Mouse (Mus musculus): Measurements from ENCODE around the gene Atg14. TPM values are rescaled to one million over a fixed set of nuclear protein-coding genes. Genes with fewer than 3 reads are reported as not detected.
"Not testable (repeated sequence)": the region's sequence is repeated elsewhere in the genome, so short reads cannot be mapped to it uniquely, and the experiment has no call there.

Atg14 gene
- polyA plus RNA-seq, 1 experiment from 2014 or later: 21.7 TPM

DNA sequence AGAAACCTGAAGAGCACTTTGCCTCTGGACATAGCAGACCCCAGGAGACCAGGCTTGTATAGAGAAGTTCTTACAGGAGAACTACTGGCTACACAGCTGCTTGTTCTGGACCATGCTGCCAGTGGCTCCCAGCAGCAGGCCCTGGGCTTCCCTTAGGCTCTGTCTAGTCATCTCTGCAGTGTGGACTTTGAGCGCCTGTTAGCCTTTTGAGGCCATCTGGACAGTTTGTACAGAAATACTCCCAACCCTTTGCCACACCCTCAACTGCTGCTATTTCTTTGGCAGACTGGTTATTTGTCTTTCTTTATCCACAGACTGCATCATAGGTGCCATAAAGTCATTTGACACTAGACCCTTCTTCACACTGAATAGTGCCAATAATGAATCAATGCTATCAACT, 35.4 kb downstream of the Atg14 start:
- Histone ChIP-seq H3K4me1 (no peaks in the 10 kb centered on the region), H3K27me3 (replicated peaks) (no peaks in the 10 kb centered on the region), H3K4me2 (no peak overlapping the region), H3K27ac (no peak overlapping the region), H3K9me3 (no peaks in the 10 kb centered on the region), H3K4me3 (no peak overlapping the region), H3K9ac (no peak overlapping the region), H3K36me3 (replicated peaks) (peaks cover 9% of the 10 kb centered on the region; the same call in 1 of the 2 replicates)
- no peak for ATAC-seq (replicated peaks)
- 96% methylated on average over 1 of the region's 1 CpGs for WGBS

DNA sequence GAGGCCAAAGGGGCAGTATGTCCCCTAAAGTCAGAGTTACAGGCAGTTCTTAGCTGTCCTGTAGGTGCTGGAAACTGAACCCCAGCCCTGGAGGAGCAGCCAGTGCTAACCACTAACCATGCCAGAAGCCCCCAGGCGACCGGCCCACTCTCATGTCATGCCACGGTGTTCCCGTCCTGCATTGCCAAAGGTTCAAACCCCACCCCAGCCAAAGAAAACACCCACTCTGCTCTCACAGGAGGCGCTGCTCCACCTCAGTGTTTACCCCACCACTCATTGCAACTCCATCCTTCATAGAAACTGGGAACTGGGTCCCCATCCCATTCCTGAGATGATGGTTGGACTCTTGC, 36.3 kb downstream of the Atg14 start:
- ATAC-seq (replicated peaks): peak; percentile 31
- Histone ChIP-seq H3K4me1 (no peaks in the 10 kb centered on the region), H3K9ac (no peak overlapping the region), H3K36me3 (replicated peaks) (peaks cover 6% of the 10 kb centered on the region; the same call in 1 of the 2 replicates), H3K27ac (no peak overlapping the region), H3K27me3 (replicated peaks) (no peaks in the 10 kb centered on the region), H3K9me3 (no peaks in the 10 kb centered on the region), H3K4me2 (no peak overlapping the region), H3K4me3 (no peak overlapping the region)
- WGBS: 92% methylated on average over 5 of the region's 5 CpGs

DNA sequence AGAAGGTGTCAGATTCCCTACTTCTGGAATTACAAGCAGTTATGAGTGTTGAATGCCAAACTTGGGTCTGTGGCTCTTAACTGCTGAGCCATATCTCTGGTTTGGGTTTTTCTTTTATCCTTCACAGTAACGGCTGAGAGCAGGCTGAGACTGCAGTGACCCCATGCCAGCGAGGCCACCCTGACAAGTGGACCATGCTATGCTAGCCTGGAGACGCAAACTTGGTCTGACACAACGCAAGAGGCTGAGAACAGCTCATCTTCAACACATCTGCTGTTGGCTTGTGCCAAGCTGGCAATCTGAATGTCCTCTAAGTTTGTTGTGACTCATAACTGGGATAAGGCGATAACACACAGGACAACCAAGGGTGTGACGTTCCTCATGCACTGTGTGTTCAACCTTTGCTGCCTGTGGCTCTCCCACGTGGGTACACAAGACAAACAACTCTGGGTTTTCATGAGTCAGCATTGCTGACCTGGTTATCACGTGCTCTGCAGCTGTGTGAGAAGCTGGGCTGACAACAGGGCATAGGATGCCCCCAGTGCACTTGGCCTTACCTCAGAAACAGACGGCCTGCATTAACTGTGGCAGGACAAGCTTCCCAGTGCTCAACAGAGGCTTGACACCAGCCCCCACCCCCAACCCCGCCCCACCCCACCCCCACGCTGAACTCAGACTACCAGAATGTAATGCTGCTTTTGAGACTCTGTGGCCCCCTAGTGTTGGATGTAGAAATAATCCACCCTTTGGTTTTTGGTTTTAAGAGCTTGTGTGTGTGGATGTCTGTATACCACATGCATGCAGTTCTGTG, 36.9 kb downstream of the Atg14 start:
- Histone ChIP-seq H3K4me2 (no peak overlapping the region), H3K4me3 (no peak overlapping the region), H3K9ac (no peak overlapping the region), H3K36me3 (replicated peaks) (peaks cover 6% of the 10 kb centered on the region; the same call in 1 of the 2 replicates), H3K9me3 (no peaks in the 10 kb centered on the region), H3K4me1 (no peaks in the 10 kb centered on the region), H3K27ac (no peak overlapping the region), H3K27me3 (replicated peaks) (no peaks in the 10 kb centered on the region)
- peak; percentile 69 for ATAC-seq (replicated peaks)
- WGBS: 46% methylated on average over 11 of the region's 11 CpGs

DNA sequence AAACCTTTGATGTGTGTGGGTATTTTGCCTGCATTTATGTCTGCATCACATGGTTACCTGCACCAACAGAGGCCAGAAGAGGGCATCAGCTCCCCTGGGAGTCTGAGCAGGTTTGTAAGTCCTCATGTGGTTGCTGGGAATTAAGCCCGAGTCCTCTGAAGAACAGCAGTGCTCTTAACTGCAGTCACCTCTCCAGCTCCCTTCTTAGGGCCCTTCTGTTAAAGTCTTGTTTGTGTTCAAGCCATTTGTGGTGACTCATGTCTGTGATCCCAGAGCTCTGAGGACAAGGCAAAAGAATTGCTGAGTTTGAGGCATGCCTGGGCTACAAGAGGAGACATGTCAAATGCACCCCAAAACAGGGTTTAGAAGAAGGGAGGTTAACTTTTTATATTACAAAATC, 38.0 kb downstream of the Atg14 start:
- Histone ChIP-seq H3K4me3 (no peak overlapping the region), H3K4me2 (no peak overlapping the region), H3K9me3 (no peaks in the 10 kb centered on the region), H3K9ac (no peak overlapping the region), H3K36me3 (replicated peaks) (peaks cover 6% of the 10 kb centered on the region; the same call in 1 of the 2 replicates), H3K27me3 (replicated peaks) (no peaks in the 10 kb centered on the region), H3K4me1 (no peaks in the 10 kb centered on the region), H3K27ac (no peak overlapping the region)
- no peak for ATAC-seq (replicated peaks)
- WGBS: 85% methylated on average over 1 of the region's 1 CpGs

DNA sequence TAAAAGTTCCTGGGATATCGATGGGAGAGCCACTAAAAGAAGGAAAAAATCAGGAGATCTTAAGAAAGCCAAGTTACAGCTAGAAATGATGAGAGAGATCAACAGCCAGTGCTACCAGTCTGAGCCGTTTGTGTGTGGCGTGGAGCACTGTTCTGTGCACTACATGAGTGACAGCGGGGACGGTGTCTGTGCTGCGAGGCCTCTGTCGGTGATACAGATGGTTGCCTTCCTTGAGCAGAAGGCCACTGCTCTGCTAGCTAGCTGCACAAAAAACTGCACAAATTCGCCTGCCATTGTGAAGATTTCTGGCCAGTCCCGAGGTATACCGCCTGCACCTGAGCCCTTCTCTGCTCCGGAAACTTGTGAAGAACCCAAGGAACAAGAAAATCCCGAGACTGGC, 40.9 kb downstream of the Atg14 start:
- not testable (repeated sequence) for H3K9ac ChIP-seq; H3K9me3 ChIP-seq; H3K36me3 ChIP-seq (replicated peaks); H3K4me2 ChIP-seq; H3K27ac ChIP-seq; H3K4me1 ChIP-seq; ATAC-seq (replicated peaks); H3K4me3 ChIP-seq; H3K27me3 ChIP-seq (replicated peaks)
- WGBS: 93% methylated on average over 12 of the region's 12 CpGs

DNA sequence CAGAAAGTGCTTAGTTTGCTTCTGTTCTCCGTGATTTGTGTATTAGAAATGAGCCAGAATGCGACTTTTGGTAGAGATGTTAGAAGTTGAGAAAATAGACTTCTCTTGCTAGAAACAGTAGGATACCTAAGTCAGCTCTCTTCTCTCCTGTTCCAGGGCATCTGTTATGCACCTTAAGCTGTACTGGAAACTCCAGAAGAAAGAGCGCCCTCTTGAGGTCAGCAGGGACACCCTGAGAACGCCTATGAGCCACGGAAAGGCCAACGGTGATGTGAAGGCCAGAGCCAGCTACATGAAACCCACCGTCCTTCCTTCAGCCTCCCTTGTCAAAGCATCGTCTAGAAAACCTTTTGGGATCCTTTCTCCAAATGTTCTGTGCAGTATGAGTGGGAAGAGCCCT, 41.4 kb downstream of the Atg14 start:
- no peaks in the 10 kb centered on the region for H3K27me3 ChIP-seq (replicated peaks)
- H3K27ac ChIP-seq: no peak overlapping the region
- no peak overlapping the region for H3K4me3 ChIP-seq
- WGBS: 44% methylated on average over 8 of the region's 8 CpGs
- H3K9me3 ChIP-seq: no peaks in the 10 kb centered on the region
- H3K4me1 ChIP-seq: no peaks in the 10 kb centered on the region
- no peak overlapping the region for H3K4me2 ChIP-seq
- H3K9ac ChIP-seq: no peak overlapping the region
- peaks cover 6% of the 10 kb centered on the region; the same call in 1 of the 2 replicates for H3K36me3 ChIP-seq (replicated peaks)
- ATAC-seq (replicated peaks): no peak

DNA sequence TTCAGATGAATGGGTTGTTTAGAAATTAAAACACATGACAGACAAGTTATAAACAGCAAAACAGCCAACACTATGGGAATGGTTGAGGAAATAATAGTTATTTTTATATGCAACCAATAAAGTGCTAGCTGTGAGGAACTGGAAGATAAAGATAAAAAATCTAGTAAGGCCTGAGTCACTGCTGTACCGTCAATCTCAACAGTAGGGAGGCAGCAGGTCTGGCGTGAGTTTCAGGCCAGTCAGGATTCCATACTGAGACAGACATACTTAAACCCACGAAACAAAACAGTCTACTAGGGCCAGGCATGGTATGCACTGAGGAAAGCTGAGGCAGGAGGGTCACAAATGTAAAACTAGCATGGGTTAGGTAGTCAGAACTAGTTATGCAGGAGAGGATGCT, 42.2 kb downstream of the Atg14 start:
- H3K9ac ChIP-seq: no peak overlapping the region
- no peak overlapping the region for H3K27ac ChIP-seq
- H3K4me3 ChIP-seq: no peak overlapping the region
- H3K4me2 ChIP-seq: no peak overlapping the region
- no peaks in the 10 kb centered on the region for H3K4me1 ChIP-seq
- H3K36me3 ChIP-seq (replicated peaks): peaks cover 6% of the 10 kb centered on the region; the same call in 1 of the 2 replicates
- no peaks in the 10 kb centered on the region for H3K9me3 ChIP-seq
- H3K27me3 ChIP-seq (replicated peaks): no peaks in the 10 kb centered on the region
- WGBS: 83% methylated on average over 3 of the region's 3 CpGs
- no peak for ATAC-seq (replicated peaks)

DNA sequence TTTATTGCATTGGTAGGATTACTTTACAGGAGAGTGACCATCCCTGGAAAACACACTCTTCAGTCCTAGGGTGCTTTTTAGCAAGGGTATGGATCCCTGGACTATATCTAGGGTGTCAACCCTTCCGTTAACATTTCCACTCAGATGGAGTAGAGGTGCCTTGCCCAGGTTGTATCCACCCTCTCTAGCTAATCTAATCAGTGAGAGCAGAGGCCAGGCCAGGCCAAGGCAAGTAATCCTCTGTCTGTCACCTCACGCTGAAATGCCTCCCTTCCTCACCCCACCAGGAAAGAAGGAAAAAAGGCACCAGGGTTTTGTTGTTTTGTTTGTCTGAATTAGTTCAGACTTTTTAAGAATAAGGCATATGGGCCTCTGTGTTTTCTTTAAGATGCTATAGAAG, 42.6 kb downstream of the Atg14 start:
- no peak overlapping the region for H3K9ac ChIP-seq
- no peaks in the 10 kb centered on the region for H3K9me3 ChIP-seq
- WGBS: 93% methylated on average over 2 of the region's 2 CpGs
- ATAC-seq (replicated peaks): no peak
- no peak overlapping the region for H3K27ac ChIP-seq
- no peak overlapping the region for H3K4me2 ChIP-seq
- H3K27me3 ChIP-seq (replicated peaks): no peaks in the 10 kb centered on the region
- H3K36me3 ChIP-seq (replicated peaks): peaks cover 6% of the 10 kb centered on the region; the same call in 1 of the 2 replicates
- no peak overlapping the region for H3K4me3 ChIP-seq
- H3K4me1 ChIP-seq: no peaks in the 10 kb centered on the region

DNA sequence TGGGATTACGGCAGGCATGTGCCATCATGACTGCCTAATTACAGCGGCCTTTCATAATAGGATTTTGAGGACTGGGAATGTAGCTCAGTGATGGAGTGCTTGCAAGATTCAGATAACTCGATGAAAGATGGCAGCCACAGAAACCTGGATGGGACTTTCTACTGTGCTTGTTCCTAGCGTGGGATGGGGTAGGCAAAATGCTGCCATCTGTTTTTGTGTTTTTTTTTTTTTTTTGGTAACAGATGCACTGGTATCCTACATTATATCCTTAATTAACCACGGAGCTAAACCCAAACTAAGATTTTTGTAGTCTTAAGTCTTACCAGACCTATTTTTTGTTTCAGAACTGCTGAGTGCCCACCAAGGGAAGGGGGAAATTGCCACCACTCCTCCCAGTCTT, 44.6 kb downstream of the Atg14 start:
- H3K27ac ChIP-seq: no peak overlapping the region
- H3K4me1 ChIP-seq: no peaks in the 10 kb centered on the region
- H3K36me3 ChIP-seq (replicated peaks): no peaks in the 10 kb centered on the region
- no peaks in the 10 kb centered on the region for H3K9me3 ChIP-seq
- no peak overlapping the region for H3K4me2 ChIP-seq
- no peak overlapping the region for H3K4me3 ChIP-seq
- no peak overlapping the region for H3K9ac ChIP-seq
- WGBS: 78% methylated on average over 5 of the region's 5 CpGs
- ATAC-seq (replicated peaks): no peak
- H3K27me3 ChIP-seq (replicated peaks): no peaks in the 10 kb centered on the region

DNA sequence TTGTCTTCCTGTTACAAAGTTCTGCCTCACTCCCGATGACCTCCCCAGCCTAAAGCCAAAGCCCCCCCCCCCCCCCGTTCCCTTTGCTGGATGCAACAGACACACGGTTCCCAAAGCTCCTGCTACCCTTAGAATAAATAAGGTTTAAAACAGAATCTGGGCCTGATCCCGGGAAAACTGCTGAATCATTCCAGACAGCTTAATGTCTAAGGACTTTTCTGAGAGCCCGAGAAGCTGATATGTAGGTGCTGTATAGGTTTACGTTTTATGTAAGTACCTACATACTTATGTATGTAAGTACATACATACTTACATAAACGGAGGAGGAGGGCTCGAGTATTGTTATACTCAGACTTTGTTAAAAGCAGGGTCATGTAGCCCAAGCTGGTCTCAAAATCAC, 45.1 kb downstream of the Atg14 start:
- WGBS: 89% methylated on average over 8 of the region's 8 CpGs
- Histone ChIP-seq H3K4me2 (no peak overlapping the region), H3K36me3 (replicated peaks) (no peaks in the 10 kb centered on the region), H3K27ac (no peak overlapping the region), H3K4me3 (no peak overlapping the region), H3K9ac (no peak overlapping the region), H3K4me1 (no peaks in the 10 kb centered on the region), H3K27me3 (replicated peaks) (no peaks in the 10 kb centered on the region), H3K9me3 (no peaks in the 10 kb centered on the region)
- ATAC-seq (replicated peaks): no peak

DNA sequence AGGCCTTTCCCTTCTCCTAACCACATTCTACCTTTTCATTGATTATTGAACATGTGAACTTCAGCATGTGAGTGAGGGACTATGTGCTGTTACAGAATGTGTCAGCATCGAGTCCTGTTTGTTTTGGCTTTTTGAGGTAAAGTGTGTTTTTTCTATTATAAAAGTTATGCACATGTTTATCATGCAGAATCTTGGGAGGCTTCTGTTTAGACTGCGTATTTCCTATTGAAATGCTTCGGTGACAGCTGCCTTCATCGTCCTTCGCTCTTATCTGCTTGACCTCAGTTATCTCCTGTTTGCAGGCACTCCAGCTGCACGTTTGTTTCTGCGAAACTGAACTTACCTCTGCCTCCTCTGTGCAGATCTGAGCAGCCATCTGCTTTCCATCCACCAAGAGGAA, 48.1 kb downstream of the Atg14 start:
- H3K27me3 ChIP-seq (replicated peaks): no peaks in the 10 kb centered on the region
- H3K4me1 ChIP-seq: no peaks in the 10 kb centered on the region
- no peak for ATAC-seq (replicated peaks)
- WGBS: 82% methylated on average over 7 of the region's 7 CpGs
- no peak overlapping the region for H3K4me3 ChIP-seq
- H3K9me3 ChIP-seq: no peaks in the 10 kb centered on the region
- no peak overlapping the region for H3K9ac ChIP-seq
- no peak overlapping the region for H3K27ac ChIP-seq
- H3K4me2 ChIP-seq: no peak overlapping the region
- H3K36me3 ChIP-seq (replicated peaks): no peaks in the 10 kb centered on the region

DNA sequence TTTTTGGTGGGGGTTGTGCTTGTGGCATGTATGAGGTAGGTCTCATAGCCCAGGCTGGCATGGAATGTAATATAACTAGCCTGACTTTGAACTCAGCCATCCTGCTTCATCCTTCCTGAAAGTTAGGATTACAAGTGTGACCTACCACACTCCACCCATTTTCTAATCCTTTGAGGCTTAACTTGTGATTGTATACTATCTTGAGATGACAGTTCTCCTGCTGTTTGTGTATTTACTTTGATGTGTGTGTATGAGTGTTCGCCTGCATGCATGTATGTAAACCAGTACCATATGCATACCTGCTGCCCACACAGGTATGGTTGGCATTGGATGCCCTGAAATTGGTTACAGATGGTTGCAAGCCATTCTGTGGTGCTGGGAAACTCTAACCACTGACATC, 48.8 kb downstream of the Atg14 start:
- Histone ChIP-seq H3K27ac (no peak overlapping the region), H3K4me2 (no peak overlapping the region), H3K36me3 (replicated peaks) (no peaks in the 10 kb centered on the region), H3K9ac (no peak overlapping the region), H3K27me3 (replicated peaks) (no peaks in the 10 kb centered on the region), H3K4me3 (no peak overlapping the region), H3K9me3 (no peaks in the 10 kb centered on the region), H3K4me1 (no peaks in the 10 kb centered on the region)
- 91% methylated on average over 1 of the region's 1 CpGs for WGBS
- no peak for ATAC-seq (replicated peaks)

DNA sequence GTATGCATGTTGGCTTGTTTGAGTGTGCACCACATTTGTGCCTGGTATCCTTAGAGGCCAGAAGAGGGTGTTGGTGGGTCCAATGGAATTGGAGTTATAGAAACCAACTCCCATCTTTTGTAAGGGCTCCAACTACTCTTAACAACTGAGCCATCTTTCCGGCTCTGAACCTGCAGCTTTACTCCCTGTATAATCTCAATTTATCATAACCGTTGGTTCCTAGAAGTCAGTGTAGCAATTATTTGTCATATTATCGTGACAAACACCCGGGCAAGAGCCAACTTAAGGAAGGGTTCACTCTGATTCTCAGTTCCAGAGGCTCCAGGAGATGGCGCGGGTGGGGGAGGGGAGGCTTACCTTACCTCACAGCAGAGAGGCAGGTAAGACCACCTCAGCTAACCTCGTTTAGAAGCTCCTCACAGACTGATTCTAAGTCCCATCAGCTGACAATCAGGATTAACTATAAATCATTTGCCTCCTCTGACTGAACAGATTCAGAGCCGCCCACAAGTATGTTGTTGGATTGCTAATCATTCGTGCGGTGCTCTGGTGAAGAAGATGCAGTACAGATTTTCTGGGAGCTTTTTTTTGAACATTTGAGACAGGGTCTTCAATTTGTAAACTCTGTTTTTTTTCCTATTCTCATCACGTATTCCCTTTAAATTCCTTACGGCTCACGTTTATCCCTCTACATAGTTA, 49.5 kb downstream of the Atg14 start:
- Histone ChIP-seq H3K27me3 (replicated peaks) (no peaks in the 10 kb centered on the region), H3K4me1 (no peaks in the 10 kb centered on the region), H3K9ac (no peak overlapping the region), H3K27ac (no peak overlapping the region), H3K4me3 (no peak overlapping the region), H3K9me3 (no peaks in the 10 kb centered on the region), H3K4me2 (no peak overlapping the region), H3K36me3 (replicated peaks) (no peaks in the 10 kb centered on the region)
- 83% methylated on average over 13 of the region's 13 CpGs for WGBS
- no peak for ATAC-seq (replicated peaks)

Data from midbrain, embryonic 15.5 days (tissue).